ENCODE assay signal across 8 mouse cellular contexts in genomic region chr7:16046481-16047337, GRCm38 (mm10). TPM values are rescaled to one million over a fixed set of nuclear protein-coding genes. Genes with fewer than 3 reads are reported as not detected.
A peak's percentile ranks its signal among the peaks of the same experiment; 100 is the strongest.
DNase-seq lines count a peak whose midpoint lies in the region; ATAC-seq and TF ChIP-seq lines count a peak whose summit lies in the region.

No protein-coding gene starts in this region.

- H3K36me3 ChIP-seq in heart, embryonic 12.5 days = peaks cover 7% of the 10 kb centered on the region; the same call in 1 of the 2 replicates
- no peaks in the 10 kb centered on the region for H3K36me3 ChIP-seq in kidney, embryonic 16.5 days (ENCODE audit: insufficient read depth, low read length)
- H3K36me3 ChIP-seq in liver, embryonic 12.5 days = peaks cover 16% of the 10 kb centered on the region; the same call in 1 of the 2 replicates
- no peaks in the 10 kb centered on the region for H3K36me3 ChIP-seq in stomach, embryonic 15.5 days

- peaks cover 4% of the 10 kb centered on the region; the same call in 1 of the 2 replicates for H3K4me1 ChIP-seq in bone marrow, adult 2 months (ENCODE audit: control insufficient read depth, insufficient read depth, low read length)
- peaks cover 61% of the 10 kb centered on the region for H3K4me1 ChIP-seq in heart, embryonic 12.5 days (replicated peaks)
- peaks cover 49% of the 10 kb centered on the region for H3K4me1 ChIP-seq in kidney, embryonic 16.5 days (ENCODE audit: insufficient read depth, low read length)
- H3K4me1 ChIP-seq in liver, embryonic 12.5 days = peaks cover 73% of the 10 kb centered on the region
- H3K4me1 ChIP-seq in stomach, embryonic 15.5 days = peaks cover 43% of the 10 kb centered on the region

- peak overlapping the region; percentile 98 for H3K27ac ChIP-seq in bone marrow, adult 2 months (ENCODE audit: control insufficient read depth, insufficient read depth, low read depth, low read length, poor library complexity)
- peak overlapping the region; percentile 95 for H3K27ac ChIP-seq in heart, embryonic 12.5 days (ENCODE audit: poor library complexity, severe bottlenecking)
- H3K27ac ChIP-seq in kidney, embryonic 16.5 days (ENCODE audit: low read length) = peak overlapping the region; percentile 97
- H3K27ac ChIP-seq in liver, embryonic 12.5 days = peak overlapping the region; percentile 94
- peak overlapping the region; percentile 97 for H3K27ac ChIP-seq in stomach, embryonic 15.5 days

- peak overlapping the region; percentile 72 for H3K4me3 ChIP-seq in bone marrow, adult 2 months (replicated peaks; ENCODE audit: control insufficient read depth, low read depth, low read length)
- H3K4me3 ChIP-seq in heart, embryonic 12.5 days = peak overlapping the region; percentile 92
- H3K4me3 ChIP-seq in kidney, embryonic 16.5 days (ENCODE audit: low read length) = peak overlapping the region; percentile 82
- H3K4me3 ChIP-seq in liver, embryonic 12.5 days = peak overlapping the region; percentile 86
- H3K4me3 ChIP-seq in stomach, embryonic 15.5 days (replicated peaks) = peak overlapping the region; percentile 85

- H3K27me3 ChIP-seq in heart, embryonic 12.5 days (replicated peaks) = no peaks in the 10 kb centered on the region
- no peaks in the 10 kb centered on the region for H3K27me3 ChIP-seq in kidney, embryonic 16.5 days (ENCODE audit: insufficient read depth, low read length)
- H3K27me3 ChIP-seq in liver, embryonic 12.5 days (replicated peaks) = no peaks in the 10 kb centered on the region
- H3K27me3 ChIP-seq in stomach, embryonic 15.5 days (replicated peaks) = no peaks in the 10 kb centered on the region

- peak overlapping the region; percentile 97 for H3K9ac ChIP-seq in heart, embryonic 12.5 days
- H3K9ac ChIP-seq in kidney, embryonic 16.5 days (replicated peaks; ENCODE audit: low read length) = peak overlapping the region; percentile 96
- peak overlapping the region; percentile 93 for H3K9ac ChIP-seq in liver, embryonic 12.5 days
- peak overlapping the region; percentile 99 for H3K9ac ChIP-seq in stomach, embryonic 15.5 days

- DNase-seq in B cell, adult 2 months = peak; percentile 71 to 75
- DNase-seq in naive thymus-derived CD4-positive, alpha-beta T cell, adult 2 months (ENCODE audit: low read depth) = peak; percentile 44

- peak; percentile 12 for ATAC-seq in erythroblast, adult 5-6 weeks (replicated peaks; ENCODE audit: low FRiP score, poor library complexity, severe bottlenecking)
- peak; percentile 22 for ATAC-seq in heart, embryonic 12.5 days (ENCODE audit: insufficient number of reproducible peaks, low FRiP score)
- peak; percentile 20 for ATAC-seq in kidney, embryonic 16.5 days (ENCODE audit: low FRiP score, low TSS enrichment)
- ATAC-seq in liver, embryonic 12.5 days = peak; percentile 35
- peak; percentile 3; the same call in 1 of the 2 replicates for ATAC-seq in stomach, embryonic 15.5 days (ENCODE audit: insufficient read depth, low FRiP score, low read depth)

- peak; percentile 86; the same call in 1 of the 2 replicates for TF ChIP-seq POLR2A in bone marrow, adult 2 months (IDR thresholded peaks at IDR 0.05; ENCODE audit: borderline replicate concordance, control insufficient read depth, low read depth, low read length)

- no peak for TF ChIP-seq CTCF in bone marrow, adult 2 months (IDR thresholded peaks at IDR 0.05; ENCODE audit: control insufficient read depth, insufficient read depth, low read length)

- peak overlapping the region; percentile 83 for H3K4me2 ChIP-seq in heart, embryonic 12.5 days
- H3K4me2 ChIP-seq in kidney, embryonic 16.5 days (replicated peaks; ENCODE audit: low read depth, low read length) = peak overlapping the region; percentile 87
- peak overlapping the region; percentile 99 for H3K4me2 ChIP-seq in liver, embryonic 12.5 days
- H3K4me2 ChIP-seq in stomach, embryonic 15.5 days = peak overlapping the region; percentile 83

- under 1% methylated on average over 44 of the region's 46 CpGs for WGBS in bone marrow, adult 2 months
- WGBS in heart, embryonic 12.5 days = under 1% methylated on average over 42 of the region's 46 CpGs
- under 1% methylated on average over 46 of the region's 46 CpGs for WGBS in kidney, embryonic 16.5 days
- WGBS in liver, embryonic 12.5 days (ENCODE audit: insufficient replicate concordance) = under 1% methylated on average over 46 of the region's 46 CpGs
- WGBS in stomach, embryonic 15.5 days = under 1% methylated on average over 44 of the region's 46 CpGs

- no peaks in the 10 kb centered on the region for H3K9me3 ChIP-seq in heart, embryonic 12.5 days (replicated peaks)
- H3K9me3 ChIP-seq in kidney, embryonic 16.5 days (ENCODE audit: low read length) = no peaks in the 10 kb centered on the region
- H3K9me3 ChIP-seq in liver, embryonic 12.5 days (replicated peaks) = no peaks in the 10 kb centered on the region
- no peaks in the 10 kb centered on the region for H3K9me3 ChIP-seq in stomach, embryonic 15.5 days

RNA-seq across cellular contexts. Expression of gene Bicra, which starts 1.0 kb away (rescaled TPM):
- 16.7 and 27.9 TPM in 2 replicates for polyA plus RNA-seq in bone marrow, adult 2 months (2011; ENCODE audit: insufficient read depth, insufficient read length, low replicate concordance, missing spikeins)
- total RNA-seq in erythroblast, adult 5-6 weeks (2015; ENCODE audit: low replicate concordance) = 6.5 and 20.9 TPM in 2 replicates
- total RNA-seq in erythroblast, adult 5-6 weeks (2017; ENCODE audit: low replicate concordance) = 0.14 and 2.2 TPM in 2 replicates
- 5.9 and 6.4 TPM in 2 replicates for polyA plus RNA-seq in heart, embryonic 12.5 days (2016; fragmentation: Nextera tagmentation; extraction: Ambion mirVana)
- polyA plus RNA-seq in kidney, embryonic 16.5 days (2015; fragmentation: Nextera tagmentation; extraction: Ambion mirVana) = 7.1 and 7.5 TPM in 2 replicates
- 2.9 and 3.3 TPM in 2 replicates for polyA plus RNA-seq in liver, embryonic 12.5 days (2016; fragmentation: Nextera tagmentation; extraction: Ambion mirVana)
- 5.8 and 7.2 TPM in 2 replicates for polyA plus RNA-seq in stomach, embryonic 15.5 days (2015; fragmentation: Nextera tagmentation; extraction: Ambion mirVana)

RNA-seq across cellular contexts. Expression of gene Zfp541, which starts 14.9 kb away (rescaled TPM):
- not detected in 2 replicates for polyA plus RNA-seq in bone marrow, adult 2 months (2011; ENCODE audit: insufficient read depth, insufficient read length, low replicate concordance, missing spikeins)
- not detected in 2 replicates for total RNA-seq in erythroblast, adult 5-6 weeks (2015; ENCODE audit: low replicate concordance)
- 0.28 TPM in 1 of 2 replicates, not detected in the other for total RNA-seq in erythroblast, adult 5-6 weeks (2017; ENCODE audit: low replicate concordance)
- polyA plus RNA-seq in heart, embryonic 12.5 days (2016; fragmentation: Nextera tagmentation; extraction: Ambion mirVana) = 0.05 TPM in 1 of 2 replicates, not detected in the other
- polyA plus RNA-seq in kidney, embryonic 16.5 days (2015; fragmentation: Nextera tagmentation; extraction: Ambion mirVana) = 0.04 and 0.09 TPM in 2 replicates
- polyA plus RNA-seq in liver, embryonic 12.5 days (2016; fragmentation: Nextera tagmentation; extraction: Ambion mirVana) = not detected in 2 replicates
- 0.04 and 0.10 TPM in 2 replicates for polyA plus RNA-seq in stomach, embryonic 15.5 days (2015; fragmentation: Nextera tagmentation; extraction: Ambion mirVana)

RNA-seq across cellular contexts. Expression of gene Napa, which starts 51.5 kb away (rescaled TPM):
- 90.4 and 126 TPM in 2 replicates for polyA plus RNA-seq in bone marrow, adult 2 months (2011; ENCODE audit: insufficient read depth, insufficient read length, low replicate concordance, missing spikeins)
- 106 and 149 TPM in 2 replicates for total RNA-seq in erythroblast, adult 5-6 weeks (2015; ENCODE audit: low replicate concordance)
- 82.2 and 96.3 TPM in 2 replicates for total RNA-seq in erythroblast, adult 5-6 weeks (2017; ENCODE audit: low replicate concordance)
- polyA plus RNA-seq in heart, embryonic 12.5 days (2016; fragmentation: Nextera tagmentation; extraction: Ambion mirVana) = 144 and 159 TPM in 2 replicates
- 215 and 220 TPM in 2 replicates for polyA plus RNA-seq in kidney, embryonic 16.5 days (2015; fragmentation: Nextera tagmentation; extraction: Ambion mirVana)
- polyA plus RNA-seq in liver, embryonic 12.5 days (2016; fragmentation: Nextera tagmentation; extraction: Ambion mirVana) = 163 and 165 TPM in 2 replicates
- polyA plus RNA-seq in stomach, embryonic 15.5 days (2015; fragmentation: Nextera tagmentation; extraction: Ambion mirVana) = 175 and 176 TPM in 2 replicates

Comparison
In these comparisons a context has a peak if more than half of its experiments do, and no peak if none do; other contexts are left out.
1. Peak in every context shown above with its lines: DNase-seq, ATAC-seq, H3K4me3 ChIP-seq and H3K27ac ChIP-seq.